In the genomic region with DNA sequence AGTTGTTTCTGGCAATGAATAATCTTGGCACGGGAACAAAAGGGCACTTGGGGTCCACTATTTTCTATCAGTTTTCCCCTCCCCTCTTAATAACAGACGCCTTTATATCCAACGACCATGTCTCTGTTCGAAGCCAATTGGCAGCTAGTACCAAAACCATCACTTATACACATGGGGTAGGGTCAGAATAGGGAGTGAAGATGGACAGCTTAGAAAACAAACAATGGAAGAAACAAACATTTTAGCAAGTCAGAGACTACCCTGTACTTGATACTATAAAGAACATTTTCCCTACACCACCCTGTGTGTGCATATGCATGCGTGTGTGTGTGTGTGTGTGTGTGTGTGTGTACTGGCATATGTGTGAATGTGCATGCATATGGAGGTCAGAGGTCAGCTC, we compare ENCODE assay signal across 18 mouse cellular contexts.
DNase-seq lines count a peak whose midpoint lies in the region; ATAC-seq and TF ChIP-seq lines count a peak whose summit lies in the region.
"Had no signal": no experiment of that assay in that cellular context is flagged by ENCODE, and none has a peak within 500 bp of the region (broad histone marks: within the 10 kb centered on the region; RNA-seq: fewer than 3 reads in every experiment).

No protein-coding gene starts in this region.

- H3K4me2 ChIP-seq in forebrain, embryonic 13.5 days = no peak overlapping the region
- no peak overlapping the region for H3K4me2 ChIP-seq in forebrain, postnatal 0 days (ENCODE audit: low read depth)
- H3K4me2 ChIP-seq in hindbrain, embryonic 15.5 days = no peak overlapping the region
- H3K4me2 ChIP-seq in neural tube, embryonic 12.5 days (replicated peaks) = no peak overlapping the region

- no peak overlapping the region for H3K4me3 ChIP-seq in forebrain, embryonic 13.5 days
- H3K4me3 ChIP-seq in forebrain, postnatal 0 days (ENCODE audit: low read depth, low read length) = no peak overlapping the region
- no peak overlapping the region for H3K4me3 ChIP-seq in hindbrain, embryonic 15.5 days
- no peak overlapping the region for H3K4me3 ChIP-seq in neural tube, embryonic 12.5 days

- no peak for DNase-seq in forebrain, postnatal 0 days
- DNase-seq in kidney, postnatal 10 days = peak; percentile 9
- no peak for DNase-seq in kidney, postnatal 36 days
- no peak for DNase-seq in B cell, adult 2 months
- DNase-seq: adrenal gland, adult 2 months; cerebellum, adult 11-12 months; cerebellum, postnatal 36 days; heart, postnatal 4 days; lung, adult 2 months; retina, postnatal 1 day; thymus, postnatal 4 days had no signal

- no peak for TF ChIP-seq CTCF in forebrain, postnatal 0 days (IDR thresholded peaks at IDR 0.05; ENCODE audit: low read depth)

- WGBS in forebrain, embryonic 13.5 days = 63% methylated on average over 5 of the region's 5 CpGs
- WGBS in forebrain, postnatal 0 days = 50% methylated on average over 5 of the region's 5 CpGs
- 40% methylated on average over 5 of the region's 5 CpGs for WGBS in hindbrain, embryonic 15.5 days
- WGBS in neural tube, embryonic 12.5 days = 56% methylated on average over 5 of the region's 5 CpGs

- peaks cover 15% of the 10 kb centered on the region for H3K4me1 ChIP-seq in forebrain, embryonic 13.5 days
- H3K4me1 ChIP-seq in forebrain, postnatal 0 days (ENCODE audit: insufficient read depth) = no peaks in the 10 kb centered on the region
- peaks cover 12% of the 10 kb centered on the region for H3K4me1 ChIP-seq in hindbrain, embryonic 15.5 days (replicated peaks)
- no peaks in the 10 kb centered on the region for H3K4me1 ChIP-seq in neural tube, embryonic 12.5 days

- no peak overlapping the region for H3K27ac ChIP-seq in forebrain, embryonic 13.5 days
- no peak overlapping the region for H3K27ac ChIP-seq in forebrain, postnatal 0 days (ENCODE audit: low read depth, low read length)
- no peak overlapping the region for H3K27ac ChIP-seq in hindbrain, embryonic 15.5 days (replicated peaks)
- H3K27ac ChIP-seq in neural tube, embryonic 12.5 days = no peak overlapping the region
- H3K27ac ChIP-seq: macrophage had no signal

- no peaks in the 10 kb centered on the region for H3K27me3 ChIP-seq in forebrain, embryonic 13.5 days
- no peaks in the 10 kb centered on the region for H3K27me3 ChIP-seq in forebrain, postnatal 0 days (ENCODE audit: insufficient read depth, low read length)
- no peaks in the 10 kb centered on the region for H3K27me3 ChIP-seq in hindbrain, embryonic 15.5 days
- no peaks in the 10 kb centered on the region for H3K27me3 ChIP-seq in neural tube, embryonic 12.5 days (replicated peaks)
- H3K27me3 ChIP-seq: CH12.LX had no signal

- no peak overlapping the region for H3K9ac ChIP-seq in forebrain, embryonic 13.5 days
- H3K9ac ChIP-seq in forebrain, postnatal 0 days = no peak overlapping the region
- H3K9ac ChIP-seq in hindbrain, embryonic 15.5 days = no peak overlapping the region
- H3K9ac ChIP-seq in neural tube, embryonic 12.5 days = no peak overlapping the region

- ATAC-seq in forebrain, embryonic 13.5 days = peak; percentile 46
- no peak for ATAC-seq in forebrain, postnatal 0 days
- ATAC-seq in hindbrain, embryonic 15.5 days (ENCODE audit: low FRiP score, low read depth) = peak; percentile 35; the same call in 1 of the 2 replicates
- ATAC-seq in neural tube, embryonic 12.5 days (ENCODE audit: low FRiP score, low read depth) = peak; percentile 49; the same call in 1 of the 2 replicates
- ATAC-seq in granulocyte monocyte progenitor cell, adult 5-6 weeks (replicated peaks; ENCODE audit: poor library complexity, severe bottlenecking) = no peak
- ATAC-seq: intestine, postnatal 0 days had no signal

- no peaks in the 10 kb centered on the region for H3K36me3 ChIP-seq in forebrain, embryonic 13.5 days (ENCODE audit: poor library complexity, severe bottlenecking)
- no peaks in the 10 kb centered on the region for H3K36me3 ChIP-seq in forebrain, postnatal 0 days (ENCODE audit: insufficient read depth)
- no peaks in the 10 kb centered on the region for H3K36me3 ChIP-seq in hindbrain, embryonic 15.5 days
- H3K36me3 ChIP-seq in neural tube, embryonic 12.5 days = no peaks in the 10 kb centered on the region

- no peaks in the 10 kb centered on the region for H3K9me3 ChIP-seq in forebrain, embryonic 13.5 days (replicated peaks)
- H3K9me3 ChIP-seq in forebrain, postnatal 0 days (ENCODE audit: low read length) = no peaks in the 10 kb centered on the region
- H3K9me3 ChIP-seq in hindbrain, embryonic 15.5 days = no peaks in the 10 kb centered on the region
- no peaks in the 10 kb centered on the region for H3K9me3 ChIP-seq in neural tube, embryonic 12.5 days

Comparison
In these comparisons a context has a peak if more than half of its experiments do, and no peak if none do; other contexts are left out.
1. ATAC-seq: peak in forebrain, embryonic 13.5 days (single experiment), hindbrain, embryonic 15.5 days (single experiment) and neural tube, embryonic 12.5 days (single experiment); none in forebrain, postnatal 0 days (single experiment) and granulocyte monocyte progenitor cell, adult 5-6 weeks (single experiment).